Mouse (Mus musculus) G1E (cell line): ENCODE data around the gene Hist1h2bj. TPM values are rescaled to one million over a fixed set of nuclear protein-coding genes. Genes with fewer than 3 reads are reported as not detected.
"Not testable (repeated sequence)": the region's sequence is repeated elsewhere in the genome, so short reads cannot be mapped to it uniquely, and the experiment has no call there.

Experiments used
- ATAC-seq: 2 replicates; pipeline ENCODE4 v1.8.0; 2016; ENCODE audit warnings: mild to moderate bottlenecking; ENCODE audit not compliant: insufficient number of reproducible peaks, poor library complexity, low FRiP score, severe bottlenecking; ENCODE audit errors: extremely low read depth
- DNase-seq: peaks from one replicate; pipeline ENCODE4 v3.0.0; 2012; ENCODE audit warnings: low spot score
- H3K27me3 ChIP-seq: 2 replicates; pipeline ENCODE4 v1.6.1; 2012; ENCODE audit warnings: mild to moderate bottlenecking, low read length, inconsistent platforms; ENCODE audit not compliant: insufficient read depth
- H3K36me3 ChIP-seq: replicated peaks from 2 replicates; pipeline ENCODE3; 2012; ENCODE audit warnings: mild to moderate bottlenecking, inconsistent platforms
- H3K4me1 ChIP-seq: 2 replicates; pipeline ENCODE4 v1.6.1; 2012; ENCODE audit warnings: low read depth, low read length, inconsistent platforms, mixed read lengths; ENCODE audit not compliant: insufficient read depth
- H3K4me3 ChIP-seq: 2 replicates; pipeline ENCODE4 v1.5.1; 2012; ENCODE audit warnings: low read depth, mild to moderate bottlenecking, inconsistent platforms, low read length, moderate library complexity, mixed read lengths
- H3K9me3 ChIP-seq: replicated peaks from 2 replicates; pipeline ENCODE4 v1.6.1; 2012; ENCODE audit warnings: inconsistent platforms
- CTCF ChIP-seq: IDR thresholded peaks from 2 replicates; pipeline ENCODE4 v1.5.1; 2012; ENCODE audit warnings: low read depth, low read length, inconsistent platforms, mixed read lengths
- GATA1 ChIP-seq: IDR thresholded peaks from 2 replicates; pipeline ENCODE4 v1.6.1; 2012; ENCODE audit warnings: borderline replicate concordance, low read length, inconsistent platforms, mixed read lengths
- GATA2 ChIP-seq: IDR thresholded peaks from 2 replicates; pipeline ENCODE4 v1.6.1; 2012; ENCODE audit warnings: low read depth, low read length, inconsistent platforms, borderline replicate concordance
- POLR2AphosphoS5 ChIP-seq: IDR thresholded peaks from 2 replicates; pipeline ENCODE4 v1.6.1; 2012; ENCODE audit warnings: low read depth, low read length, inconsistent platforms; ENCODE audit not compliant: insufficient replicate concordance
- TAL1 ChIP-seq: conservative IDR thresholded peaks from 2 replicates; pipeline ENCODE4 v1.6.1; 2012; ENCODE audit warnings: low read depth, low read length, inconsistent platforms, mixed read lengths
- polyA plus RNA-seq: library from polyadenylated mRNA; stranded (reverse); fragments of >175 nt; gene quantifications from 2 replicates; pipeline ENCODE4 v1.2.3, GENCODE M21; 2012
- total RNA-seq, 2 experiments: library from RNA; stranded (forward) in 1 of 2; stranded (reverse) in 1 of 2; fragments of 200-1000 nt in 1 of 2; fragments of >200 nt in 1 of 2; fragmentation: Nextera tagmentation in 1 of 2; gene quantifications; 2 replicates each; pipeline ENCODE4 v1.2.3; 2014 to 2017

Hist1h2bj gene
- total and polyA plus RNA-seq, 3 experiments = 10.5 to 205 (median 49.5) TPM

DNA sequence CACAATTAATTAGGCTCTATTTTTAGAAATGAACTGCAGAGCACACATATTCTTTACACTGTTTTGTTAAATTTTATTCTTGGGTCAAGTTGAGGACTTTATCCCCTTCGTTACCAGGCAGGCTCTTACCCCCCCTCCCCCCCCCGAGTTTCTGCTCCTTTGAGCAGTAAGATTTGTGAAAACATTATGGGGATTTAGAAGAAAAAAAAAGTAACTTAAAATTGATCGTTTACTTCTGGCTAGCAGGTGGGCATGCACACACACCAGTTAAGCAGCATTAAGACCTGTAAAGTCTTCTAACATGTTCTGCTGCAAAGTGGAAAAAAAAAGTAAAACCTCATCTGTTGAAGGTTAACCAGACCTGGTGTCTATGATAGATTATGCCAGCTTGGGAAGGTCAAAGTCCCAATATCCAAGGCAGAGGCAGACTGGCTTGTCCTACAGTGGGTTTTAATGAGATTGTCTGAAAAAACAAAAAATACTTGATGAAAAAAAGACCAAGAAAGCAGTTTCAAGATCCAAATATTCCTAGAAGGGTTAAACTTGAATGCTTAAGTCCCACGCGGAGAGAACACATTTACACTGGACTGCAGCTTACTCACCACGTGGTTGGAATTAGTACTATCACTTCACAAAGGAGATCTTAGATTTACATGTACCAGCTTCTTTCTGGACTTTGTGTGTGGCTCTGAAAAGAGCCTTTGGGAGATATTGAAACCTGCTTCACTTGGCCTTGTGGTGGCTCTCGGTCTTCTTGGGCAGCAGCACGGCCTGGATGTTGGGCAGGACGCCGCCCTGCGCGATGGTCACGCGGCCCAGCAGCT is 8.4 kb upstream of the Hist1h2bj start:
- DNase-seq (no peak), ATAC-seq (no peak)
- H3K9me3 ChIP-seq = no peaks in the 10 kb centered on the region
- peaks cover 40% of the 10 kb centered on the region for H3K4me1 ChIP-seq
- H3K27me3 ChIP-seq = no peaks in the 10 kb centered on the region
- TF ChIP-seq POLR2AphosphoS5 (peak; percentile 89; the same call in 1 of the 2 replicates), TAL1 (no peak)
- H3K4me3 ChIP-seq = peak overlapping the region; percentile 66; the same call in 1 of the 2 replicates
- H3K36me3 ChIP-seq = no peaks in the 10 kb centered on the region

DNA sequence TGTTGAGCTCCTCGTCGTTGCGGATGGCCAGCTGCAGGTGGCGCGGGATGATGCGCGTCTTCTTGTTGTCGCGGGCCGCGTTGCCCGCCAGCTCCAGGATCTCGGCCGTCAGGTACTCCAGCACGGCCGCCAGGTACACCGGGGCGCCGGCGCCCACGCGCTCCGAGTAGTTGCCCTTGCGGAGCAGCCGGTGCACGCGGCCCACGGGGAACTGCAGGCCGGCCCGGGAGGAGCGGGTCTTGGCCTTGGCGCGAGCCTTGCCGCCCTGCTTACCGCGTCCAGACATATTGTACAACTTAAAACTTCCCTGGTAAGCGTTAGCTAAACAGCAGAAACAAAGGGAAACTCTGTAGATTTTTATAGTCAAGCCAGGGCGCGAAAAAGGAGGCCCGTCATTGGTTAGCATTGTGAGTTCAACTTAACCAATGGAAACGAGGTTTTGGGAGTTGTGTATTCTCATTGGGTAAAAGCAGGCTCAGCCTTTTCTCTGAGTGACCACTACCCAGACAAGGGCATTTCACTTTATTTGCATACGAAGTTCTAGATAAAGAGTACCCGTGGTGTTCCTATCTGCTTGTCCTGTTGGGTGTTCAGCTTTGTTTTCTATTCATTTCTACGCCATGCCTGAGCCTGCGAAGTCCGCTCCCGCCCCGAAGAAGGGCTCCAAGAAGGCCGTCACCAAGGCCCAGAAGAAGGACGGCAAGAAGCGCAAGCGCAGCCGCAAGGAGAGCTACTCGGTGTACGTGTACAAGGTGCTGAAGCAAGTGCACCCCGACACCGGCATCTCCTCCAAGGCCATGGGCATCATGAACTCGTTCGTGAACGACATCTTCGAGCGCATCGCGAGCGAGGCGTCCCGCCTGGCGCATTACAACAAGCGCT is 7.5 kb upstream of the Hist1h2bj start, which contains the start of the genes Hist1h2ah and Hist1h2bk:
Gene Hist1h2ah, minus strand, starts transcription at position 302 of the 882 bp plus-strand sequence.
Gene Hist1h2bk, plus strand, starts transcription at position 604 of the 882 bp plus-strand sequence.
- peak within 1 kb of the TSS; percentile 66; the same call in 1 of the 2 replicates for H3K4me3 ChIP-seq
- DNase-seq (peak; percentile 99), ATAC-seq (peak; percentile 87)
- H3K36me3 ChIP-seq, H3K27me3 ChIP-seq, H3K9me3 ChIP-seq: not testable (repeated sequence)
- H3K4me1 ChIP-seq = peaks cover 41% of the 10 kb centered on the region

DNA sequence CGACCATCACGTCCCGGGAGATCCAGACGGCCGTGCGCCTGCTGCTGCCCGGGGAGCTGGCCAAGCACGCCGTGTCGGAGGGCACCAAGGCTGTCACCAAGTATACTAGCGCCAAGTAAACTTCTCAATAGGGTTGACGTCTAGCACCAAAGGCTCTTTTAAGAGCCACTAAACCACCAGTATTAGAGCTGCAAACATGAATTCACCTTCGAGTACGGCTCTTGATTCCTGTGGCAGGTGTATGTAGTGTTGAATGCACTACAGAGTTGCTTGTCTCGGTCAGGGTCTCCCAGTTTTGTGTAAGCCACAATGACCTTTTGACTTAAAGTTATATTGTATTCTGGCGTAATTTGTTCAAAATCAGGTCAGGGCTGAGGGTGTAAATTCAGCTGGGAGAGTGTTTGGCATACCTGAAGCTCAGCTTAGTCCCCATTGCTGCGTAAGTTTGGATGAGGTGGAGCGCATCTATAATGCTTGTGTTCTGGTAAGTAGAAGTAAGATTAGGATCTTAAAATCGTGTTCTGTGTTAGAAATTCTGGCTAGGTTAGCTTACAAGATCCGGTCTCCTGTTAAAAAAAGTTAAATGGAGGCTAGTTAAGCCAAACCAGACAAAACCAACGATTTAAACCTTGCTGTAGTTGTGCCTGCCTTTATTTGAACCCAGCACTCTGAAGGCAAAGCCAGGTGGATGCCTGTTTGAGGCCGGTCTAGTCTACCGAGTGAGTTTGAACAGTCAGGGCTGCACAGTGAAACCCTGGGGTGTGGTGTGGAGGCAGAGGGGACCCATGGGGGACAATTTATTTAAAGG is 6.7 kb upstream of the Hist1h2bj start:
- Histone ChIP-seq H3K36me3 (no peaks in the 10 kb centered on the region), H3K4me1 (peaks cover 36% of the 10 kb centered on the region), H3K27me3 (no peaks in the 10 kb centered on the region), H3K9me3 (no peaks in the 10 kb centered on the region), H3K4me3 (peak overlapping the region; percentile 55; the same call in 1 of the 2 replicates)
- no peak for TF ChIP-seq GATA1
- no peak for TF ChIP-seq GATA2
- TF ChIP-seq TAL1 = no peak
- peak; percentile 96 for TF ChIP-seq POLR2AphosphoS5
- no peak for ATAC-seq
- no peak for DNase-seq

DNA sequence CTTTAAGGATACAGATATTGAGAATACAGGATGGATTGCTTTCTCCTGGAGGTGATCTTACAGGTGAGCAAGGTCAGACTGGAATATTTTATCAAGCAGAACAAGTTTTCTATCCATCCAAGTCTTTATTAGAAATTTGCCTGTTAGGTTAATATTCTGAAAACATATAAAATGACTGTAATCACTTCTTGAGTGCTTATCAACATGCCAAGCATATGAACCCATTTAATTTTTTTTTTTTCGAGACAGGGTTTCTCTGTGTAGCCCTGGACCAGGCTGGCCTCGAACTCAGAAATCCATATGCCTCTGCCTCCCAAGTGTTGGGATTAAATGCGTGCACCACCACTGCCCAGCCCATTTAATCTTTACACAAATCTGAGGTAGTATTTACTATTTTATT is 6.0 kb upstream of the Hist1h2bj start:
- no peak overlapping the region; the same call in 1 of the 2 replicates for H3K4me3 ChIP-seq
- DNase-seq (no peak), ATAC-seq (no peak)
- TF ChIP-seq POLR2AphosphoS5 (no peak), GATA1 (no peak), CTCF (no peak), GATA2 (no peak), TAL1 (no peak)
- no peaks in the 10 kb centered on the region for H3K27me3 ChIP-seq
- no peaks in the 10 kb centered on the region for H3K9me3 ChIP-seq
- H3K4me1 ChIP-seq = peaks cover 36% of the 10 kb centered on the region
- H3K36me3 ChIP-seq = no peaks in the 10 kb centered on the region

DNA sequence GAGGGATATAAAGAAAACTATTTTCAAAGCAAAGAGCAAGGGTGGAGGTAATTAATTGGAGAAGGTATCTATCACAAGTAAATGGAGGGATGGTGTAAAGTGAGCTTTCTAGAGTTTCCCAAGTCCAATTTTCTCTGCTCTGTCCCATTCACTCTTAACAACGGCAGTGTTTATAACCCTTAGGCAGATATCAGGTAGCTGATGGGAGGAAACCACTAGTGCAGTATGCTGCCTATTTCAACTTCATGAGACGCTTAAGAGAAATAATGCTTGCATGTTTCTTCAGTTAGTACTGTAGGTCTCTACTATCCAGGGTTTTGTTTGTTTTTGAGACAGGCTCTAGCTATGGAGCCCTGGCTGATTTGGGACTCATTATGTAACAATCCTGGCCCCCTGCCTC is 5.6 kb upstream of the Hist1h2bj start:
- no peak overlapping the region; the same call in 1 of the 2 replicates for H3K4me3 ChIP-seq
- no peaks in the 10 kb centered on the region for H3K27me3 ChIP-seq
- no peaks in the 10 kb centered on the region for H3K36me3 ChIP-seq
- DNase-seq (no peak), ATAC-seq (no peak)
- H3K9me3 ChIP-seq = no peaks in the 10 kb centered on the region
- H3K4me1 ChIP-seq = peaks cover 36% of the 10 kb centered on the region
- TF ChIP-seq GATA2 (no peak), POLR2AphosphoS5 (0 out of 2 replicates have a peak, but pooled peaks have one; percentile 75)

DNA sequence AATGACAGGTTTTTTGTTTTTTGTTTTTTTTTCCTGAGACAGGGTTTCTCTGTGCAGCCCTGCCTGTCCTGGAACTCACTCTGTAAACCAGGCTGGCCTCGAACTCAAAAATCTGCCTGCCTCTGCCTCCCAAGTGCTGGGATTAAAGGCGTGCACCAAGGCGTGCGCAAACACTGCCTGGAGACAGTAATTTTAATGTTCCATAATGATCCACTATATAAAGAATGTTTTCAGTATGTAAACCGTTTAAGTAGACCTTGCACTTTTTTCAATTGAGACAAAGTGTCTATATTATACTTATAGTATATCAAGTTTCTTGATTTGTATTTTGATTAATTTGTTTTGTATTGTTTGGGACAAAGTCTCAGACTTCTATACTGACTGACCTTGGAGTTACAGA is 3.6 kb upstream of the Hist1h2bj start:
- H3K4me1 ChIP-seq = peaks cover 23% of the 10 kb centered on the region
- ATAC-seq (no peak), DNase-seq (no peak)
- no peaks in the 10 kb centered on the region for H3K9me3 ChIP-seq
- H3K36me3 ChIP-seq = no peaks in the 10 kb centered on the region
- no peaks in the 10 kb centered on the region for H3K27me3 ChIP-seq
- TF ChIP-seq GATA2 (no peak), GATA1 (no peak), CTCF (no peak)
- H3K4me3 ChIP-seq = no peak overlapping the region; the same call in 1 of the 2 replicates
